Mouse (Mus musculus): ENCODE results near the gene Ddb1.
A peak's percentile ranks its signal among the peaks of the same experiment; 100 is the strongest.
"Not testable (repeated sequence)": the region's sequence is repeated elsewhere in the genome, so short reads cannot be mapped to it uniquely, and the experiment has no call there.

Gene Ddb1

DNA sequence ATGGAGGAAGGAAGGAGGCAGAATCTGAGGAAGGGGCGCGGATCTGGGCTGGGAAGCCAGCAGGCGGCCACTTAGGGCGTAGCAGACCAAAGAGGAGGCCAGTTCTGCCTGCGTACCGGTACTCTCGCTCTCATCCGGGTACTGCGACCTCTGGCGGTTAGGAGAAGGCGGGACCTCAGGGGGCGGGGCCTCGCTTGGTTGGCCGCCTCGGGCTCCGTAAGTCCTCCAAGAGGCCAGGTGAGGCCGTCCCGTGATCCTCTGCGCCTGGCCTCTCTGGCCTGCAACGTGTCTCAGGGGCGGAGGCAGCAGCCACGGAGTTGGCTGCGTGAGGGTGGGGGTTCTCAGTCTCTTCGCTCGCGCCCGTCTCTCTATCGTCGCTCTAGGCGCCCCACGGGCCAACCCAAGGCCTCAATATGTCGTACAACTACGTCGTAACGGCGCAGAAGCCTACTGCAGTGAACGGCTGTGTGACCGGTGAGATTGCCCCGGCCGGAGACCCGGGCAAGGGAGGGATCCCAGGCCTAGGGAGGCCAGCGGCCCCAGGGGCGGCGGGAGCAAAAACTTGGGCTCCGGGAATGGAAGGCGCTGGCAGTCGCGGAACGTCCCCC is at the start of gene Ddb1, which contains the start of gene Tkfc:
Ddb1 (plus strand) TSS at position 35 of the 608 bp plus-strand sequence.
Tkfc (minus strand) TSS at position 362 of the 608 bp plus-strand sequence.
- peak; percentile 97 for DNase-seq (ENCODE audit: low read depth, low spot score)

DNA sequence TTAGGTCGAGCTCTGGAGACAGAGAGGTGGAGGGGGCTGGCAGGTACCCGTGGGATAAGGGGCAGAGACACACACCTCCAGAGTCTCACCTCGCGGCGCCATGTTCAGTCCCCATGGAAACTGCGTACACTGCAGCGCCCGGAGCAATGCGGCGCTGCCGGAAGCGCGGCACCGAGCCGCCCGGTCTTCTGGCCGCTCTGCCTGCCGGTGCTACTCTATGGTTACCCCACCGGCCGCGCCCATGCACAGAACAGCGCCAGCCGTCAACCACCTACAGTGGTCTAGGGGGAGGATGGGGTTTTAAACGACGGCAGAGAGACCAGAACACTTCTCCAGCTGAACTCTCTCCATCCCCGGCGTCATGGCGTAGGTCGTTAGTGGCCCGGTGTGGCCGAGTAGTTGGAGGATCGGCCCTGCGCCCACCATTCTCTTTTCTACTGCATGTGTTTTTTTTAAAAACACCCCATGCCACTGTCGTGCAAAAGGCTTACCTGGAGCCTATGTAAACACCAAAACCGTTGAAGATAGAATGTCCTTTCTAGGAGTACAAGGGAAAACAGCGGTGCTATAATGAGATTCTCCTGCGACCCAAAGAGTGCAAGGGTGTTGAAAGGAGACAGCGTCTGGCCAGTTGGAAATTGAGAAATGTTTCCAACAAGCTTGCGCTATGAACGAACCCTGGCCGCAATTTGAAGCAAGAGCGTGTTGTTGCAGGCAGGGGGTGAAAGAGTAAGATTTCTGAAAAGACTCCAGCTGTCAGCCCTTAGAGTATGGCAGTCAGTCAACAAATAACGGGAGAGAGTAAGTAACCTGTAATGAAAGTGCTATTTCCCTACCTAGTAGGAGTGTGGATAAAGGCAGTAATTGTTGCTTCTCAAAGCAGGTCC is 49.3 kb upstream of the Ddb1 start, which contains the start of gene Tmem216:
Tmem216 (minus strand) TSS at position 615 of the 887 bp plus-strand sequence.
- peak; percentile 63 for DNase-seq (ENCODE audit: low read depth, low spot score)

DNA sequence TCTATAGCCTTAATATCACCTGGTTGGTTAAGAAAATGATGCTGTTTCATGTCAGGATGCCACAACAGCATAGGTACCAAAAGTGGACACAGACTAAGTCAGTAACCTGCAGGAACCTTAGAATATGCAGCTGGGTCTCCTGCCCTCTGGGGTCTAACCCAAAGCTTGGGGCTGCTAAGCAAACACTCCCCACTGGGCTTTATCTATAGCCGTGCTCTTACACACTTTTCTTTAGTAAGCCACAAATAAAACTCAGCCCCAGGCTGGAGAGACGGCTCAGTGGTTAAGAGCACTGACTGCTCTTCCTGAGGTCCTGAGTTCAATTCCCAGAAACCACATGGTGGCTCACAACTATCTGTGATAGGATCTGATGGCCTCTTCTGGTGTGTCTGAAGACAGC is 48.1 kb upstream of the Ddb1 start:
- no peak for DNase-seq (ENCODE audit: low read depth, low spot score)

DNA sequence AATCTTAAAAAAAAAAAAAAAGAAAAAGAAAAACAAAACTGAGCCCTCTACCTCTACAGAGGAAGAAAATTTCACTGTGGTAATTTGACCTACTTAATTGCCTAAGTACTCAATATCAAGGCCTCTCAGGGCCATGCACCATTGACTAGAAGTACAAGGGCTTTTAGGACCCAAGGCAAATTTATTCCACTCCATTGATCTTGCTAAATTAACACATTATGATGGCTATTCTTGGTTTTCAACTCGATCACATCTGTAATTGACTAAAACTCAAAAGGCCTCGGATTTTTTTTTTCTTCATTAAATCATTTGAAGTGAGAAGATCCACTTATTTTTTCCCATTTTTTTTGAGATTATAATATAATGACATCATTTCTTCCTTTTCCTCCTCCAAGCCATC is 47.7 kb upstream of the Ddb1 start:
- DNase-seq (ENCODE audit: low read depth, low spot score): no peak

DNA sequence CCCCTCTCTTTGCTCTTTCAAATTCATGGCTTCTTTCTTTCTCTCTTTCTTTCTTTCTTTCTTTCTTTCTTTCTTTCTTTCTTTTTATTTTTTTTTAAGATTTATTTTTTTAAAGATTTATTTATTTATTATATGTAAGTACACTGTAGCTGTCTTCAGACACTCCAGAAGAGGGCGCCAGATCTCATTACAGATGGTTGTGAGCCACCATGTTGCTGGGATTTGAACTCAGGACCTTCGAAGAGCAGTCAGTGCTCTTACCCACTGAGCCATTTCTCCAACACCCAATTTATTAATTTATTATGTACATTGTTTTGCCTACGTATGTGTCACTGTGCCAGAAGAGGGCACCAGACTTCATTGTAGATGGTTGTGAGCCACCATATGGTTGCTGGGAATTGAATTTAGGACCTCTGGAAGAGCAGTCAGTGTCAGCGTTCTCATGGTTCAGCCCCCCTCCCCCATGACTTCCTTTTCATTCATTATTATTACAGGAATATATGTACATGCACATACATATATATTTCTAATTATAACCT is 47.2 kb upstream of the Ddb1 start:
- DNase-seq (ENCODE audit: low read depth, low spot score): not testable (repeated sequence)

DNA sequence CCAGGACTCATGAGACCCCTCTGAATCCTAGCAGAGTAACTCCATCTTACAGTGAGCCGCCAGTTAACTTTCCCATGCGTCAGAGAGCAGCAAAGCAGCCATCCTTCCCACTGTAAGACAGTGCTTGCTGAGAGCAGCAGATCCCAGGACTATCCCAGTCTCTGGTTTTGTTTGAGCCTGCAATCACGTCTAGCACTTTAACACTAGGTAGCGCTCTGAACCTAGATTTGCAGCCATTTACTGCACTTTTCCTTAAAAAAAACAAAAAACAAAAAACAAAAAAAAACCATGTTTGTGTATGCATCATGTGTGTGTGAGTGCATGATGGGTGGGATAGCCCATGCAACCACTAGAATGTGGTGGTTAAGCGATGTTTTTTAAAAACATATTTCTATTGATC is 45.0 kb upstream of the Ddb1 start:
- no peak for DNase-seq (ENCODE audit: low read depth, low spot score)

DNA sequence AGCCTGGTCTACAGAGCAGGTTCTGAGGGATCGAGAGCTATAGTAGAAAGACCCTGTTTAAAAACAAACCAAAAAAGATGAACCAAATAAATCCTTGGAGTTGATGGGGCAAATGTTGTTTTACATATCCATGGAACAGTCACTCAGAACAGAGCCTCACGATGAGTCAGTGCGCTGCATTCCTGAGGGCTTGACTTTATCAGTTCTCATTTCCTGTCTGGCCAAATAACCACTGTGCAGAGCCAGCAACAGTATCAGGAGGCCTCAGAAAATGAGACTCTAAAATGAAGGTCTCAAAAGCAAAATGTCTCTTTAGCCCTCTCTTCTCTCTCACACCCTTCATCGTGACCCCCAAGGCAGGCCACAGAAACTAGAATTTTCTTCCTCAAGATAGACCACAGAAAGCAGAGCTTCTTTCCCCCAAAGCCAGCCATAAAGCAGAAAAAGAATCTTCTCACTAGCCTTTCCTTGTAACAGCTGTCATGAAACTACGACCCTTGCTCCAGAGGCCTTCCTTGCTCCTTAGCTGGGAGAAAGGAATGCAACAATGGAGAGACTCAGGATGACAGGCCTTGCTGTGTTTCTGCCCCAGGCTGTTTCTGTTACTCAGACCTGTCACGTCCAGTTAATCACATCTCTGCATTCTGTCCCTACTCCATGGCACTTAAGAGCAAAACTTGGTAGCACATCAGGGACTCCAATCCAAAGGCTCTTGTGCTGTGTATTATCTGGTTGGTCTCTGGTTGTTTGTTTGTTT is 43.4 kb upstream of the Ddb1 start:
- no peak for DNase-seq (ENCODE audit: low read depth, low spot score)

DNA sequence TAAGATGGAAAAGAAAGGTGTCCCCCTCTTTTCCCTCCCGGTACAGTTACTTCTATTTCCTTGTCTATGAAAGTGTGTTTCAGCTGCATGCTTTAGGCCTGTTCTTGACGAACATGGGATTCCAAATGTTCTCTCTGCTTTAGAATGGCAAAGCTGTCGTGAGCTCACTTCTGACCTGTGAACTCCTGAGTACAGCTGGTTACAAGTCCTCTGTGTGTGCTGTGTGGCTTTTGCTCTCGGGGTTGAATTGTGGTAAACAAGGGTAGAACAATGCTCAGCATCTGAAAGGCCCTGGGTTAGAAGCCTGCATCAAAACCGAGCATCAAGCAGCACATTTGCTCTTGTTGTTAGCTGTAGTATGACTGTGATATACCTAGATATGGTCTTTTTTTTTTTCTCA is 42.8 kb upstream of the Ddb1 start:
- no peak for DNase-seq (ENCODE audit: low read depth, low spot score)

DNA sequence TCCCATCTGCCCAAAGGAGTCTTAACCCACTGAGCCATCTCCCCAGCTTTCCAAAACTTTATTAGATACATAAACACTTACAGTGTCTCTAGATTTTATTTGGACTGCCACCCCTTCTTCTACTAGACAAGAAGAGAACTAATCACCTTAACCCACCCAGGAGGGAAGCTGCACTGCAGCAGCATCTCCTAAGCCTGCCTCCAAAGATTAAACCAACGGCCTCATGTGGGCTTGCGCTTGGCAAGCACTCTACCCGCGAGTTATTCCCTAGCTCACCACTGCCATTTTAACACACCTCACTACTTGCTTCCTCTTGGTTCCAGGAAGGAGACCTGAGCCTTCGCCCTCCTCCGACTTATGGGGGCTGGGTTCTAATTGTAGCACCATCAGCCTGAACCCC is 40.8 kb upstream of the Ddb1 start:
- no peak for DNase-seq (ENCODE audit: low read depth, low spot score)

DNA sequence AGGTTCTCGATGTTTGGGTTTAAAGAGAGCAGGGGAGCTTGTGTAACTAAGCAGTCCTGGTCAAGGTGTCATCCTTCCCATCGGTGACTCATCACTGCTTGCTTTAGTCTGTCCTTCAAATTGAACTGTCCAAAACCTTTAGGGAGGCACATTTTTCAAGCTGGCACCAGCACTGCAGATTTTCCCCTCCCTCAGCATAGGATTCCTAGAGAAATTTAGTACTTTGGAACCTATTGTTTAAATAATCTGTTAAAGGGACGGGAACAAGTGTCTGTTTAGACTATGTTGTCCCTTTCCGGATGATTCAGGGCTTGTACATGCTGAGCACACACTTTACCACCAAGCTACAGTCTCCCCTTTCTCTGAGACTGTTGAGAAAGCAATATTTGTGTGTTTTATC is 39.9 kb upstream of the Ddb1 start:
- DNase-seq (ENCODE audit: low read depth, low spot score): no peak

DNA sequence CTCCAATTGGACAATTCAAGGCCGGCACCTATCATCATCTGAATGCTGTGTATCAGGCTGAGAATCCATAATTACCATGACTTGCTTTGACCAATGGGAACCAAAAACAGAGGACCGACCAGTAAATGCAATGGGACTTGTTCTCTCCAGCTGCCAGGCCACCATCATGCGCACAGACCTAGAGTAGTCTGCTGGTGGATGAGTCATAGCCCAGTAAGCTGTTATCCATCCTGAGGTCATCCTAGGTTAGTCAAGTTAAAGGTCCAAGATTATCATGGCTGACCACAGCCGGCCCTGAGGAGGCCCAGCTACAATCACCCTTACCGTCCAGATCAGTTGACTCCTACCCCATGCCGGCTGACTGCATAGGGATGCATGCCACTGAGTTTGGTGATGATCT is 35.5 kb upstream of the Ddb1 start:
- DNase-seq (ENCODE audit: low read depth, low spot score): no peak

DNA sequence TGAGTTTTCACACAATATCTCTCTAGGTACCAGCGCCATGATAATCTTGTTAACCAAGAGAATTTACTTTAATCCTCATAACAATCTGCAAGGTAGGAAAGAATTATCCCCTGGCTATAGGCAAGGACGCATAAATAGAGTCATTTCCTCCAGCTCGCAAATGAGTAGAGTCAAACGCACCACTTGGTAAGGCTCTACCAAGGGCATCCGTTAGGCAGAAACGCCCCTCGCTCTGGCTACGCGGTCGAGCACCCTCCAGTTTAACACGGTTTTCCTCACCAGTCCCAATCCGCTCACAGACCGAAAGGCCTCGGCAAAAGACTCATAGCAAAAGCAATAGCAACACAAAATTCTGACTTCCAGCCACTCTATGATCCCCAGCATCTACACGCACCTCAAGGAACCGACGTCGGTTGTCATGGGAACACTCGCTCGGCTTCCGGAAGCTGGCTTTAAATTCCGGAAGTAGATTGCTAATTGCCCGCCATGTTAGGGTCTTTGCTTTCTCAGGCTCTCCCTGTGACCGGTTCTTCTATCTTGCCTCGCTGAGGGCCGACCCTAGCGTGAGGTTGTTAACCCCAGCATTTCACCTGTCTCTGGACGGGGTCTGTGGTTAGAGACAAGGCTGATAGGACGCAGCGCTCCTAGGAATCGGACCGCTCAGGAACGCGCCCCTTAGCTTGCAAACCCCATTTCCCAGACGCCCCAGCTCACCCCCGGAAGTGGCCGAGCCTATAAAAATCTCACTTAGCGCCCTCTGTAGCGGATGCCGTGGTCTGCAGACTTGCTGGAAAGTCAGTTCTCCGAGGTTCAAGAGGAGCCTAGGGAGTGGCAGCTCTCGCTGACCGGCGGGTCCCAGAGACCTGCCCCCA is 28.2 kb upstream of the Ddb1 start, which contains the start of the genes Cyb561a3 and Tmem138:
Cyb561a3 (plus strand) TSS at position 483 of the 872 bp plus-strand sequence.
Tmem138 (minus strand) TSS at position 673 of the 872 bp plus-strand sequence.
- DNase-seq (ENCODE audit: low read depth, low spot score): peak; percentile 87

DNA sequence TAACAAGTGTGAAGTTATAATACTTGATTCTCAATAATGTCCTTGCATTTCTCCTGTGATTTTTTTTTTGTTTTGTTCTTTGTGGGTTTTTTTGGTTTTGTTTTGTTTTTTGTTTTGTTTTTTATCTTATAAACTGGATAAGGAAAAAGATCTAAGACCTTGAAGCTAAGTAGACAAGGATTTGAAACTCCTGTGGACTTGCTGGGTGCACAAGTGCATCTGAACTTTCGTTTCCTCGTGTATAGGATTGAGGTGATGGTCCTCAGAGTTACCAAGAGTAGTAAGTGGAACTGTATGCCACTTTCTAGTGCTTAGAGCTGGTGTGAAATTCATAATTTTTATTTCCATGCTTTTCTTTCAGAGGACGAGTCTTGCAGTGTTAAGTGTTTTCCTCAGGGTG is 25.0 kb upstream of the Ddb1 start:
- DNase-seq (ENCODE audit: low read depth, low spot score): no peak

DNA sequence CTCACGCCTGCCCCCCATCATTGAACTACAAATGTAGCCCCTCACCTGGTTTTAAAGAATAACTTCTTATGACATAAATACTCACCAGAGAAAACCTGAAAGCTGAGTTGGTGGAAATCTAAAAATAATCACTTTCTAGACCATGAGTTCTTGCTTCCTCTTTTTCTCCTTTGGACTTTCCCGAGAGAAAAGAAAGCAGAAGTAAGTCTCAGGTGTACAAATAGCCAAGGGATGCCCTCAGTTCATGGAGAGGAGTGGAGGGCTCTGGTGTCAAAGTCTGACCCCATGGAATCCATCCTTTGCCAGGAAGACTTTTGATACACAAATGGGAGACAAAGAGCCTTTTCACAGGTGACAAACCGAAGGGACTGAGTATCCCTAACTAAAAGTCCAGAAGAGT is 24.4 kb upstream of the Ddb1 start:
- no peak for DNase-seq (ENCODE audit: low read depth, low spot score)

DNA sequence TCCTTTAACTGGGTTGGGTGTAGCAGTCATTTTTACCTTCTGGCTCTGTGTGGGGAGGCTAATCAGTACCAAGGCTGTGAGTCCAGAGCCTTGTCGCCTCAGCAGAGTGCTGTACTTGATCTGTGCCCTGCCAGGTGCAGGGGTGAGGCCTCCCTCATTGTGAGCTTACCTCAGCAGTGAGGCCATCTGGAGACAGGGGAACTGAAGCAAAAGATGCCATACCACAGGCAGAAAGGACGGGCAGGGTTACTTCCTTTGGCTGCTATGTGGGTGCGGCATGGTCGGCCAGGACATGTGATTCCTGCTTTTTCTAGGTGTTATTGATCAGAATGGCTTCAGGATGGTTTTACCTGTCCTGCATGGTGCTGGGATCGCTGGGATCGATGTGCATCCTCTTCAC is 23.1 kb upstream of the Ddb1 start:
- no peak for DNase-seq (ENCODE audit: low read depth, low spot score)

DNA sequence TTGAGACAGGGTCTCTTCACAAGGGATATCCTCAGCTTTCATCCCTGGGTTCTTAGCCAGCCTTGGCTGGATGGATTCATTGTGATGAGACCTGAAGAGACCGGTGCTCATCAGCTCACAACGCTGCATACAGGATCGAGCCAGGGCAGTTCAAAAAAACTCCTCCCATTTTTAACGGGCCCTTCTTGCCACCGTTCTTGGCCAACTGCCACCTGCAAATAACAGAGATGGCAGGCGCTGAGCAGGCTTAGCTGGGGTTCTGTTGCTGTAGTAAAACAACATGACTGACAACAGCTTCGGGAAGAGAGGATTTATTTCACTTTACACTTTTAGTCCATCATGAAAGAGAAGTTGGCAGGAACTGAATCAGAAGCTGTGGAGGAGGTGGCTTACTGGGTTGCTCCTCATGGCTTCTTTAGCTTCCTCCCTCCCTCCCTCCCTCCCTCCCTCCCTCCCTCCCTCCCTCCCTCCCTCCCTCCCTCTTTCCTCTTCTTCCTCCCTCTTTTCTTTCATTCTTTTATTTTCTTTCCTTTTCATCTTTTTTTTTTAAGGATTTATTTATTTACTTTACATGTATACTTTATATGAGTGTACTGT is 21.5 kb upstream of the Ddb1 start:
- DNase-seq (ENCODE audit: low read depth, low spot score): no peak

DNA sequence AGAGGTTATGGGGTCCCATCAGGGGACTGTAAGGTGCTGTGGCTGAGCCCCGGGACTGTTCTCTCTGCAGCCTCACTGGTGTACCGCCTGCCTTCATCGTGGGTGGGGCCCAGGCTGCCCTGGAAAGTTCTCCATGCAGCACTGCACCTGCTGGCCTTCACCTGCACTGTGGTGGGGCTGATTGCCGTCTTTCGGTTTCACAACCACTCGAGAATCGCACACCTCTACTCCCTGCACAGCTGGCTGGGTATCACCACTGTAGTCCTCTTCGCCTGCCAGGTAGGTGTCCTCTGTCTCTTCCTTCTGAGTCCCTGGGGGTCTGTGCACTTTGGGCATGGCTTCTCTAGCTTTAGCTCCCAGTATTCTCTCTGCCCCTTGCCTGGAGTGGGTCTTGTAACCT is 20.0 kb upstream of the Ddb1 start:
- no peak for DNase-seq (ENCODE audit: low read depth, low spot score)

DNA sequence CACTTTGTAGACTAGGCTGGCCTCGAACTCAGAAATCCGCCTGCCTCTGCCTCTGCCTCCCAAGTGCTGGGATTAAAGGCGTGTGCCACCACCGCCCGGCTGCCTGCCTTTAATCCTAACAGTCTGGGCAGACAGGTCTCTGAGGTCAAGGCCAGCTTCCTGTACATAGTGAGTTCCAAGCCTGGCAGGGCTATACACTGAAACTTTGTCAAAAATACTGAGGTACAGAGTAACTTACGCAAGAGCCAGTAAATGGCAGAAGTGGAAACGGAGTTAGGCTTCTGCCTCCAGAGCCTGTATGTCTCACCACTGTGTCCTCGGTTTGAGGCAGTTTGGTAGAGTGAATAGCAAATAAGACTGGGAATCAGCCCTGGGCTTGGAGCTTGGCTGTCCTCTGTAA is 17.9 kb upstream of the Ddb1 start:
- no peak for DNase-seq (ENCODE audit: low read depth, low spot score)

DNA sequence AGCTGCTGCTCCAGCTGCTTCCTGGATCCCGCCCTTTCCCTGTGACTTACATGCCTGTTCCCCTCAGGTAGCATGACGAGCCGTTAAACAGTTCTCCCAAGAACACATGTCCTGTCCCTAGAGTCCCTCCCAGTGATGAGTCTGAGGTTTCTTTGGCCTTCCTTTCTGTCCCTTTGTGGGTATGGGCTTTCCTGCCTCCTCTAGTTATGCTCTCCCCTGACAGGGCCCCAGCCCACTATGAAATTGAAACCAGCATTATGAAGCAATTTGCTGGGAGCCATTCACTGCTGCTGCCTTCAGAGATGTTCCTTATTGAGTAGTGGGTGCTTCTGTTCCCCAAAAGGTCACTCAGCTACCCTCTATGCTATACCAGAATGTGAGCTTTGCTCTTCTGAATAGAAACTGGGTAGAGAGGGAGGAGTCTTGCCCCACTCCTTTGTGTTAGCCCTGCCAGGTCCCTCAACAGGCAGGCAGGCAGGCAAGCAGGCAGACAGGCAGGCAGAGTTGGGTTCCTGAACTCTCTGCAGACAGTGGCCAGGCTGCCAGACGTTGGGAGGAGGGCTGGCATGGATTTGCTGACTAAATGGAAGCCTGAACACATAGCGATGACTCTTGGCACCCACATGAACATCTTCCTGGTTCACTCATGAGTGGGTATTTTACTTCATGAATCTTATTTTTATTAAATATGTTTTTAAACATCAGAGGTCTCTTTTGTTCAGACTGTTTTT is 15.8 kb upstream of the Ddb1 start:
- no peak for DNase-seq (ENCODE audit: low read depth, low spot score)

DNA sequence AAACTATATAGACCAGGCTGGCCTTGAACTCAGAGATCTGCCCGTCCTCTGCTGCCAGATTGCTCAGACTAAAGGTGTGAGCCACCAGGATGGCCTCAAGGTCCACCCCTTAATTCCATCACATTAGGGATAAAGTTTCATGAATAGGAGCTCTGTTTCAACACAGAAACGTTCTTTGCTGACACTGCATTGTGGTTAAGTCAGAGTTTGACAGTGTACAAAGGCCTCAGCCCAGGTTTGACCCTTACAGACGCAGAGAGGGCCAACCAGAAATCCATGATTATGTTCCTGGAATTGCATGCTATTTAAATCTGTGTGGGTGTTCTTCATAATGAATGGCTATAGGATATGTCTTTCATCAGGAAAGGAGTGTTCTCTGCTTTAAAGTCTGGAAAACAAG is 14.8 kb upstream of the Ddb1 start:
- DNase-seq (ENCODE audit: low read depth, low spot score): no peak
